Mouse (Mus musculus) embryo, embryonic 10 days (tissue): ENCODE results near the gene Flot2.

Experiments
- DNase-seq: peaks from one replicate; pipeline ENCODE4 v3.0.0-alpha.2; 2015; ENCODE audit warnings: low spot score

The Flot2 gene

DNA sequence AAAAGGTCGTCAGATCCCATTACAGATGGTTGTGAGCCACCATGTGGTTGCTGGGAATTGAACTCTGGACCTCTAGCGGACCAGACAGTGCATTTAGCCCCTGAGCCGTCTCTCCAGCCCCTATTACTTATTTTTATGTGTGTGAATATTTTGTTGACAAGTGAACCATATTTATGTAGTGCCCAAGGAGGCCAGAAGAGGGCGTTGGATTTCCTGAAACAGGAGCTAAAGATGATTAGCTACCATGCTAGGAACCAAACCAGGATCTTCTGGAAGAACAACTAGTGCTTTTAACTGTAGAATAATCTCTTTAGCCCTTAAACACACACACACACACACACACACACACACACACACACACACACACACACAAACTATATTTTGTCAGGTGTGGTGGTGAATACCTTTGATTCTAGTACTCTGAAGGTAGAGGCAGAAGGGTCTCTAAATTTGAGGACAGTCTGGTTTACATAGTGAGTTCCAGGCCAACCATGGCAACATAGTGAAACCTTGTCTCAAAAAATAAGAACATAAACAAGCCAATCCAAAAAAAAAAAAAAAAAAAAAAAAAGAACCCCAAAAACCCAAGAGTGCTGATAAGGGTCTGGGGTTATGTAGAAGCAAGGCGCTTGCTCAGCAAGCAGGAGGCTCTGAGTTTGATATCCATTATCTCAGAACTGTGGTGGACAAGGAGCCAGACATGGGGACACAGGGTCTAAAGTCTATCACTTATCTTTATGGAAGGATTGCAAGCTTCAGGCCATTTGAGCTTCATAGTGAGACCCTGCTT lies 65.4 kb downstream of the Flot2 start:
- no peak for DNase-seq

DNA sequence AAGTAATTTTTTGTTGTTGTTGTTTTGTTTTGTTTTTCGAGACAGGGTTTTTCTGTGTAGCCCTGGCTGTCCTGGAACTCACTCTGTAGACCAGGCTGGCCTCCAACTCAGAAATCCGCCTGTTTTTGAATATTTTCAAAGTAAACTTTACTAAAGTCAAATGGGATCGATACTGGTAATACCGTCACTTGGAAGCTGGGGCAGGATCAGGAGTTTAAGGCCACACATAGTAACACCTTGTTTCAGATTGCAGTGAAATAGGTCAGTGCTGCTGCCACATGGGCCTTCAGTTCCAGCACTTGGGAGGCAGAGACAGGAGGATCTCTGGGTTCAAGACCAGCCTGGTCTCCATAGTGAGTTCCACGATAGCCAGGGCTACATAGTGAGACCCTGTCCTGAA lies 66.8 kb downstream of the Flot2 start:
- no peak for DNase-seq
